Mouse (Mus musculus): ENCODE results near the gene Psmb3.
"Not testable (repeated sequence)": the region's sequence is repeated elsewhere in the genome, so short reads cannot be mapped to it uniquely, and the experiment has no call there.

Gene Psmb3

GRCm38 (mm10) chr11:97703039-97703826 lies at the start of gene Psmb3:
TSS of gene Psmb3 (plus strand) at chr11:97703399.
- peak; percentile 92 for DNase-seq (ENCODE audit: low spot score)

- no peak for DNase-seq (ENCODE audit: low spot score)
These were observed 49.0 kb upstream of the Psmb3 start for GRCm38 (mm10) chr11:97654210-97654609.

- DNase-seq (ENCODE audit: low spot score) = no peak
These were observed 46.8 kb upstream of the Psmb3 start for GRCm38 (mm10) chr11:97656269-97656971.

GRCm38 (mm10) chr11:97657184-97657945 lies 45.8 kb upstream of the Psmb3 start:
- no peak for DNase-seq (ENCODE audit: low spot score)

- not testable (repeated sequence) for DNase-seq (ENCODE audit: low spot score)
These were observed 45.2 kb upstream of the Psmb3 start for GRCm38 (mm10) chr11:97657967-97658366.

- DNase-seq (ENCODE audit: low spot score) = no peak
These were observed 44.4 kb upstream of the Psmb3 start for GRCm38 (mm10) chr11:97658751-97659266.

- DNase-seq (ENCODE audit: low spot score) = no peak
These were observed 43.8 kb upstream of the Psmb3 start for GRCm38 (mm10) chr11:97659267-97659989.

- peak; percentile 81 for DNase-seq (ENCODE audit: low spot score)
These were observed 43.0 kb upstream of the Psmb3 start for GRCm38 (mm10) chr11:97659990-97660714.

GRCm38 (mm10) chr11:97660734-97661647 lies 42.2 kb upstream of the Psmb3 start:
- no peak for DNase-seq (ENCODE audit: low spot score)

- DNase-seq (ENCODE audit: low spot score) = peak; percentile 63
These were observed 41.5 kb upstream of the Psmb3 start for GRCm38 (mm10) chr11:97661648-97662133.

GRCm38 (mm10) chr11:97662207-97662892 lies 40.8 kb upstream of the Psmb3 start:
- DNase-seq (ENCODE audit: low spot score) = no peak

GRCm38 (mm10) chr11:97662893-97663527 lies 40.2 kb upstream of the Psmb3 start, which contains the start of gene Mllt6:
TSS of gene Mllt6 (plus strand) at chr11:97663414.
- peak; percentile 81 for DNase-seq (ENCODE audit: low spot score)

- peak; percentile 34 for DNase-seq (ENCODE audit: low spot score)
These were observed 39.5 kb upstream of the Psmb3 start for GRCm38 (mm10) chr11:97663528-97664338.

- no peak for DNase-seq (ENCODE audit: low spot score)
These were observed 38.9 kb upstream of the Psmb3 start for GRCm38 (mm10) chr11:97664339-97664665.

- no peak for DNase-seq (ENCODE audit: low spot score)
These were observed 38.4 kb upstream of the Psmb3 start for GRCm38 (mm10) chr11:97664771-97665240.

- DNase-seq (ENCODE audit: low spot score) = no peak
These were observed 37.8 kb upstream of the Psmb3 start for GRCm38 (mm10) chr11:97665431-97665830.

- no peak for DNase-seq (ENCODE audit: low spot score)
These were observed 37.0 kb upstream of the Psmb3 start for GRCm38 (mm10) chr11:97666221-97666620.

- DNase-seq (ENCODE audit: low spot score) = no peak
These were observed 36.4 kb upstream of the Psmb3 start for GRCm38 (mm10) chr11:97666794-97667193.
